Mouse (Mus musculus) adrenal gland, postnatal 10 days (tissue): Measurements from ENCODE around the gene P4hb. TPM values are rescaled to one million over a fixed set of nuclear protein-coding genes. Genes with fewer than 3 reads are reported as not detected.

Source experiments
- total RNA-seq, 2 experiments: library from RNA; stranded (reverse); gene quantifications; 2 replicates each; pipeline ENCODE4 v1.2.3; 2021

Gene P4hb
- total RNA-seq, 2 experiments from 2014 or later: 424 to 571 TPM

Other genes starting within 250 kb of the P4hb start
- gene Actg1, start 224.7 kb downstream of the P4hb start, total RNA-seq: 100 to 1,000 TPM; 954 to 956 TPM
- under 1 TPM; 0.15 to 0.45 TPM for gene Fscn2, start 211.7 kb downstream of the P4hb start, total RNA-seq
- 10 to 100 TPM; 19.5 to 26.4 TPM for gene Faap100, start 194.5 kb downstream of the P4hb start, total RNA-seq
- gene Nploc4, start 135.5 kb downstream of the P4hb start, total RNA-seq: 10 to 100 TPM; 59.7 to 67.0 TPM
- 1 to 10 TPM in 1 of 2 experiments, under 1 TPM in 1; 0.30 to 2.6 TPM for gene Tspan10, start 130.6 kb downstream of the P4hb start, total RNA-seq
- gene Pde6g, start 119.8 kb downstream of the P4hb start, total RNA-seq: under 1 TPM in 1 of 2 experiments, not detected in 1; 0.94 TPM
- 10 to 100 TPM; 59.0 to 82.0 TPM for gene Oxld1, start 115.2 kb downstream of the P4hb start, total RNA-seq
- 10 to 100 TPM; 16.1 to 18.8 TPM for gene Ccdc137, start 115.1 kb downstream of the P4hb start, total RNA-seq
- 10 to 100 TPM; 20.6 to 20.9 TPM for gene Arl16, start 105.6 kb downstream of the P4hb start, total RNA-seq
- gene Mrpl12, start 88.6 kb downstream of the P4hb start, total RNA-seq: 100 to 1,000 TPM; 179 to 189 TPM
- 10 to 100 TPM; 58.5 to 60.9 TPM for gene Slc25a10, start 81.4 kb downstream of the P4hb start, total RNA-seq
- gene Gcgr, start 42.6 kb downstream of the P4hb start, total RNA-seq: 10 to 100 TPM in 1 of 2 experiments, 1 to 10 TPM in 1; 9.6 to 15.7 TPM
- 10 to 100 TPM; 60.0 to 62.2 TPM for gene Mcrip1, start 23.5 kb downstream of the P4hb start, total RNA-seq
- gene Ppp1r27, start 22.1 kb downstream of the P4hb start, total RNA-seq: 10 to 100 TPM in 1 of 2 experiments, 1 to 10 TPM in 1; 7.1 to 21.8 TPM
- gene Arhgdia, start 8.4 kb upstream of the P4hb start, total RNA-seq: 100 to 1,000 TPM; 281 to 286 TPM
- 100 to 1,000 TPM; 112 to 114 TPM for gene Alyref, start 25.1 kb upstream of the P4hb start, total RNA-seq
- 10 to 100 TPM; 73.1 to 86.4 TPM for gene Anapc11, start 25.2 kb upstream of the P4hb start, total RNA-seq
- gene Npb, start 35.2 kb upstream of the P4hb start, total RNA-seq: 1 to 10 TPM; 1.0 to 1.3 TPM
- 100 to 1,000 TPM; 144 to 150 TPM for gene Pcyt2, start 44.7 kb upstream of the P4hb start, total RNA-seq
- 10 to 100 TPM; 33.2 to 40.3 TPM for gene Sirt7, start 52.0 kb upstream of the P4hb start, total RNA-seq
- gene Mafg, start 60.3 kb upstream of the P4hb start, total RNA-seq: 10 to 100 TPM; 41.1 to 46.5 TPM
- 1 to 10 TPM; 5.1 to 5.2 TPM for gene Pycr1, start 70.5 kb upstream of the P4hb start, total RNA-seq
- gene Myadml2, start 74.9 kb upstream of the P4hb start, total RNA-seq: 1 to 10 TPM; 3.2 to 7.6 TPM
- gene Notum, start 87.9 kb upstream of the P4hb start, total RNA-seq: 10 to 100 TPM; 12.4 to 13.3 TPM
- 10 to 100 TPM; 67.9 to 81.5 TPM for gene Aspscr1, start 99.7 kb upstream of the P4hb start, total RNA-seq
- 10 to 100 TPM; 47.6 to 51.3 TPM for gene Cenpx, start 140.5 kb upstream of the P4hb start, total RNA-seq
- gene Lrrc45, start 140.7 kb upstream of the P4hb start, total RNA-seq: 10 to 100 TPM; 20.0 to 27.4 TPM
- gene Rac3, start 148.2 kb upstream of the P4hb start, total RNA-seq: 1 to 10 TPM; 3.8 to 9.5 TPM
- gene Dcxr, start 154.0 kb upstream of the P4hb start, total RNA-seq: 10 to 100 TPM; 33.0 to 37.3 TPM
- gene Cbr2, start 158.9 kb upstream of the P4hb start, total RNA-seq: 10 to 100 TPM in 1 of 2 experiments, 1 to 10 TPM in 1; 9.2 to 17.6 TPM
- 10 to 100 TPM; 23.9 to 46.6 TPM for gene Hmga1b, start 189.5 kb upstream of the P4hb start, total RNA-seq
- 10 to 100 TPM; 15.9 to 20.6 TPM for gene Rfng, start 211.0 kb upstream of the P4hb start, total RNA-seq
- gene Gps1, start 211.0 kb upstream of the P4hb start, total RNA-seq: 10 to 100 TPM; 84.2 to 89.3 TPM
- 10 to 100 TPM; 61.2 to 64.3 TPM for gene Dus1l, start 223.2 kb upstream of the P4hb start, total RNA-seq